Mouse (Mus musculus): ENCODE data around the gene Plac8. TPM values are rescaled to one million over a fixed set of nuclear protein-coding genes. Genes with fewer than 3 reads are reported as not detected.

Plac8 gene
- total RNA-seq, 2 experiments from 2014 or later: 7.7 to 15.9 TPM

DNA sequence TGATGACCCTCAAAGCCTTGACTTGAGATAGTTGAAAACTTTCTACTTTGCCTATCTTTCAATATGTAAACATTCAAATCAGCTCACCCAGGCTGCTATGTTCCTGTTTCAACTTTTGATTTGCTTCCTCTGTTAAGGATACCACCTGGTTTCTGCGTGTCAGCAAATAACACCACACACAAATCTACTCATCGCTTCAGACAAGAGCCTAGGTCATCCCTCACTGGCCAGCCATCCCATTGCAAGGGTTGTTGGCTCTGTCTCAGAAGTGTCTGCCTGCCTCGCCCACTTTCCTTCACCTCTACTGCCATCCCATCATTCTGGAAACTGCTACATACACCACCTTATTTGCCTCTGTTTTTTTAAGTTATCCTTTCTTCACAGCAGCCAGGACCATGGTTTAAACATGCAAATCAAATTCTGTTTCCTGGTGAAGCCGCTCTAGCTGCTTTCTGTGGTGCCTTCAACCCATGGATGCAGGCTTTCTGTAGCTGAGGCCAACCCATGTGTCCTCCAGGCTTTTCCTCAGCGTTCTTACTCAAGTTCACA, 6.9 kb upstream of the Plac8 start:
- DNase-seq: no peak

DNA sequence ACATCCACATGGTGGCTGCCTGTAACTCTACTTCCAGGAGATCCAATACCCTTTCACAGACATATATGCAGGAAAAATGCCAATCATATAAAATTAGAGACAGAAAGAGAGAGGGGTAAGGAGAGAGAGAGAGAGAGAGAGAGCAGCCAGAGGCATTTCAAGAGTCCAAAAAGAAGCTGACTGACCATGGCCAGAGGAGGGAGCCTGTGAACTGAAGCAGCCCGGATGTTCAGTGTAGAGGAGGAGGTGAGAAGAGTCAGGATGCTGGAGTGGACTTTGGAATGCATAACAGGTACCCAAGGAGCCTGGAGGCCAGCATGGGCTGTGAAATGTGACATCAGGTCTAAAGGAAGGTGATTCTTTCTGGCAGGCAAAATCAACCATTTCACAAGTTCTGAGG, 2.7 kb upstream of the Plac8 start:
- no peak for DNase-seq

DNA sequence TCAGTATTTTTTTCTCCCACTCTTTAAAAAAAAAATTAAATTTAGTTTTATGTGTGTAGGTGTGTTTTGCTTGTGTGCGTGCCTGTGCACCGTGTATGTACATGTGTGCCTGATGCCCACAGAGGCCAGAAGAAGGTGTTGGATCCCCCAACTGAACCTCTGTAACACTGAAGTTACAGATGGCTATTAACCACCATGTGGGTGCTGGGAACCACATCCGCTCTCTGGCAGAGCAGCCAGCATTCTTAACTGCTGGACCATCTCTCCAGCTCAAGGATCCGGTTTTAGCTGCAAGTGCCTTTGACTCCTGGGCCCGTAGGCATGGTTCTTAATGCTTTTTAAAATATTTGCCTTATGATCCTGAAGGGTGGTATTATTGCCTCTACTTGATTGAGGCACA, 1.2 kb upstream of the Plac8 start:
- DNase-seq: no peak

DNA sequence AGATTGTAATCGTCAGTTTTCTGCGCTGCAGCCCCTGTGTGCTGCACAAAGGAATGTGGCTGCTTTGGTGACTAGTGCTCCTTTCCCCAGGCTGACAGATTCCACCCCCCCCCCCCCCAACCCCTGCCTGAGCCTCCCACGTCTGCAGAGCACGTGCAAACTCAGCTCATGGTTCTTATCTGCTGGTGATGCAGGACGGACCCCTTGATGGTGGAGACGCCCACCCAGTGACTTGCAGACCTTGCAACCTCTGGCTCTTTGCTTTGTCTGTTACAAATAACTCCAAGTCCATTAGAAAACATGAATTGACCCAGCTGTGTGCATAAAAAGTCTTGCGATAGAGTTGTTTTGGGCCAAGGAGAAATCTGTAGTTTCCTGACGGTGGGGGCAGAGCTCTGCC, 1.3 kb downstream of the Plac8 start:
- no peak for DNase-seq

DNA sequence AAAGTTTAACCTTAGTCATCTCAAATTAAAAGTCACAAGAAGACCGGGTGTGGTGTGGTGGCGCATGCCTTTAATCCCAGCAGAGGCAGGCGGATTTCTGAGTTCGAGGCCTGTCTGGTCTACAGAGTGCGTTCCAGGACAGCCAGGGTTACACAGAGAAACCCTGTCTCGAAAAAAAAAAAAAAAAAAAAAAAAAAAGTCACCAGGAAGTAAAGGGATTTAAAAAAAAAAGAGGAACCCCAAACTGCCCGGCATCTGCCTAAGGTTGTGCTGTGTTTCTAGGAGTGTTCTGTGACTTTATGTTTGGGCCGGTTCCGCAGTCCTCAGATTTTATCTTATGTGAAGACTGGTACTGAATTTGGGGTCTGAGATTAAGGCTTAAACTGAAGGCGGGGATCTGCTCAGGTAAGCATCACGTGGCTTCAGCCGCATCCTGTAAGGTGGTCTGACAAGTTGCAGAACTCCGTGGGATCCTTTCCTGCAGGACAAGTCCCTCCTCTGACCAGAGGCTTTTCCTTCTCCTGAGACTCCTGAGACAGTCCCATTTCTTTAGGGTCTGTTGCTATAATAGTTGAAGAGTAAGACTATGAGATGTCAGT, 1.9 kb downstream of the Plac8 start:
- no peak for DNase-seq

DNA sequence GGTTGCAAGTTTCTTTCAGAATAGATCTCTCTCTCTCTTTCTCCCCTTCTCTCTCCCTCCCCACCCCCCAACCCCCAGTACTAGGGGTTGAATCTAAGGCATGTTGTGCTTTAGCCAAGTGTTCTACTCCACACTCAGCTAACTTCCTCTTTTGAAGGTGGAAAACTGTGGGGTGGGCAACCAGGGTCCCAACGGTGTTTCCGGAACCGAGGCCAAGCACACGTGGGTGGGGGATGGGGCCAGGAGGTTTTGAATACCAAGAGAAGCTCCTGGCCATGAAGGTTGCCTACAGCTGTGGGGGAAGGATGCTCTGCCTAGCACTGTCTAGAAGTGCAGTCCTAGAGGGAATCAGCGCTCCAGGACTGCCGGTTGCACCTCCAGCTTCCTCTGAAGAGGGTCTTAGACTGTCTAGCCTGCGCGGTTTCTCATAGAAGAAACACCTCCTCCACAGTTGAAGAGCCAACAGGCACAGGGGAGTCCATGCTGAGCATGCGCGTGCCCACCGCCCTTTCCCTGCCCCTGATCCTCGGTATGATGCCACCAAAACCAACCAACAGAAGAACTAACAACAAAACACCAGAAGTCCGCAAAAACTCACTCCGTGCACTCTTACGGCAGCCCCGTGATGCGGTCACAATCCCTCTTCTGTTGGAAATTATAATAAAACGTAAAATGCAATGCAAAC, 2.7 kb downstream of the Plac8 start:
- no peak for DNase-seq

DNA sequence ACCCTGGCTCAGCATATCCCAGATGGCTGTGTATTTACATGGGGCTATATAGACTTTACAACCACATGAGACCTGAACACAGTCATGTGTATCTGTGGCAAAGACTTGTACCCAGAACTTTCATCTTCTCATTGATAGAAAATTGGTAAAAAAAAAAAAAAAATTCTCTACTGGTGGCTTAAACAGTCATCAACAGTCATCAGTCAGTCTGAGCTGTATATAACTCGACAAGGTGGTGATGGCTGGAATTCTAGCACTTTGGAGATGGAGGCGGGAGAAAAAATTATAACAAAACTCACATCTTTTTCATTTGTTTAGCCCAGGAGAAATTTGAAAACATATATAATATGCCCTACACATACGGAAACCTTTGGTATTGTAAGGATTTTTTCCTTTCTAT, 3.2 kb downstream of the Plac8 start:
- DNase-seq: no peak

DNA sequence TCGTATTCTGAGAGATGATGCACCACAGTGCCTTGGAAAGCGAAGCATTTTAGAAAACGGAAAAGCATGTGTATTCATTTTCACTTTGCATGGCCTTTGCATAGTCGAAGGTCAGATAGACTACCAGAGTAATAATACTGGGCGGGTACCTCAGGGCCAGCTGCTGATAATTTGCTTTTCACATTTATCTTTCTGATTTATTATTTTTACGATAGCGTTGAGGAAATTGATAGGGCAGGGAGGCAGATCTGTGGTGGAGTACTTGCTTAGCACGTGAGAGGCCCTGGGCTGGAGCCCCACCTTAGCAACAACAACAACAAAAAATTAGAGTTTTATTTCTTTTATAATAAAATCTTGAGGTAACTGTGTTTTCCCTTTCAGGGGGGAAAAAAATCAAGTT, 3.9 kb downstream of the Plac8 start:
- no peak for DNase-seq

DNA sequence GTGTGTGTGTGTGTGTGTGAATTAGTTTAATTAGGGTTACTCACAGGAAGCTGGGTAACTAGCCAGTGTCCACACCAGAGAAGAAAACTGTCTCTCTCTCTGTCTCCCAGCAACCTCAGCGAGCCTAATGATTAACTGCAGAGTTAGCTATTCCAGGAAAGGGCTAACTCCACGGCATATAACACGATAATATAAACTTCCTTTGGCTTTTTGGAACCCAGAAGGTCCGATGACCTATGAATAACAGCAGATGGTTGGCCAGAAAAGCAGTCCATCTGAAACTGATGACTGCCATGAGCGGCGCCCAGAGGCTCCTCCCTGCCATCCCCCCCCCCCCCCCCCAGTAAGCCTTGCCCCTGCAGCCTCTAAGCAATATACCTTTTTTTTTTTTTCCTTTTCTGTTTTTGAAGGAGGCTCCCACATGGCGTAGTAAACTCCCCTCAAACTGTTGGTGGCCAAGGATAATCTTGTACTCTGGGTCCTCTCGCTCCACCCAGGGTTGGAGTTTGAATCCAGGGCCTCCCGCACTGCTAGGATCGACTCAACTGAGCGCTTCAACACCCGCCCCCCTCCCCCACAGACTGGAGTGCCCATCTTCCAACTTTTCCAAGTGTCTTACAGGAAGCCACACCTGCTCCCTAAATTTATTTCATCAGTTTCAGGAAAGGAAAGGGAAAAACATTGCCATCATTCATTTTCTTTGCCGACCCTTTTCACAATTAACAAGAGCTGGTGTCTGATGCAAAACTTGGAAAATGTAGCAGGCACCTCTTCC, 4.6 kb downstream of the Plac8 start:
- no peak for DNase-seq

DNA sequence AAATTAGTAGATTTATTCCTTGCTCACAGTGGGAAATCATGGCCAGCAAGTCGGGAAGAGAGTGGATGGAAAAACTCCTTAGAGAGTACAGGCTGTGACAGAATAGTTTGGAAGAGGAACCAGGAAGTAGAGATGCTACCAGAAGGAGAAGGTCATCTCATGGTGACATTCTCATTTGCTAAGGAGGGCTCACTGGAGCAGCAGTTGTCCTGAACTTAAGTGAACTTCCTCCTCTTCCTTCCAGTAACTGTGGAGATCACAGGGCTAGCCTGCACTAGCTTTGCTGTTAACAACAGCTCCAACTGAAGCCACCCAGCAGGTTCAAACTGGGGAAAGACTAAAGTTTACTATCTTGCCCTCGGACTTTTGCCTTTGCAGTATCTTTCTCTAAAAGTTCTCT, 5.2 kb downstream of the Plac8 start:
- DNase-seq: no peak

DNA sequence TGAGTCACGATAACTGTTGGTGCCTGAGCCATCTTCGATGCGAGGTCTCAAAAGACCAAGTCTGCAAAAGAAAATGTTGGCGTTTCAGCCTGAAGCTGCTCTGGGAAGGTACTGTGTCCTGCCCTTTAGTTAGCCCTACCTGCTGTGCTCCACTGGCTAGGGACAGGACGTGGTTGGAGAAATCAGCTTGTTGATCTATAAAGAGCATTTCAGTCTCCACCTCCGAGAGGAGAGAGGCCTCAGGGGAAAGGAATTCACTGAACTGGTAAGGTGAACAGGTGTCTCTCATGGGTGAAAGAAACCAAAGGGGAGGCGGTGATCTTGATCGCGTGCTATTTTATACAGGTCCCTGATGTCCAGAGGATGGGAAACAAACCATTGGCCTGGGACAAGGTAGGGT, 9.3 kb downstream of the Plac8 start:
- DNase-seq: no peak

DNA sequence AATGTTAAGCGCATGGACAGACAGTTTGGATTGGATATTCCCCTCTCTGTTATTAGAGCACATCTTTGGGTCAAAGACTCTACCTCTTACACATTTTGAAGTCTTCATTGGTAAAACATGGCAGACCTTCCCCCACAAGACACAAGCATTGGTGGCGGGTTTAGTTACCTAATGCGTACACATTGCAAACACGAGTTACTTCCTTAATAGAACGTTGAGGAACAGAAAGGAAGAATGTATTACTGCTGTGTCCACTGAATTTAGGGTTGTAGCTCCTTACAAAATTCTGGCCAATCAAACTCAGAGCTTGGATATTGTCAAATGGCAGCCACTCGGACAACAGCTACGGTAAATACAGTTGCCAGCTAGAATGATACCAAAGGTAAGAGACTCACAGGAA, 12.7 kb downstream of the Plac8 start:
- no peak for DNase-seq

DNA sequence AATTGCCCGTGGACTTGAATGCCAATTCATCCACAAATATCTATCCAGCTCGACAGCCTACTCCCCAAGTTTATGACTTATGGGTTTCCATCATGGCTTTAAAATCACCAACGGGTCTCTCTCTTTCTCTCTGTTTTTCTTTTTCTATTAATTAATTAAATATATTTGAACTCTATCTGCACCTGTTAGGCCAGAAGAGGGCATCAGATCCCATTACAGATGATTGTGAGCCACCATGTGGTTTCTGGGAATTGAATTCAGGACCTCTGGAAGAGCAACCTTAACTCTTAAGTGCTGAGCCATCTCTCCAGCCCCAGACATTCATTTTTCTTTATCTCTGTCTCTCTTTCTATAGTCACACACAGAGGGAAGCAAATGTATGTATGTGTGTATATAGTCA, 13.3 kb downstream of the Plac8 start:
- DNase-seq: no peak

DNA sequence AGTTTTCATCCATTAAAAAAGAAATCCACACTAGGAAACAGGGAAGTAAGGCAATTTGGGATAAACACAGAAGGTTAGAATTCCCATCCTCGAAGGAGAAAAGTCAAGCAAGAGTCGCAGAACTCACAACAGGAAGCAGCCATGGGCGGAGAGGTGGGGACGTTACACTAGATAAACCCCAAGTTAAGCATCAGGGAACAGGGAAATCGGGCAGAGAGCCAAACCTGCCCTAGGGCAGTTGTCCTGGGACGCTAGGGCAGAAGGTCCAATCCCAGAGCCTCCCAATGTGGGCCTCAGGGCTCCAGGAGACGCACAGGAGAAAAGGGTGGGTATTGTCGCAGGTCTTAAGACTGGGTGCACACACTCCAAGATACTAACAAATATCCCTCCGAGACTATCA, 14.5 kb downstream of the Plac8 start:
- DNase-seq: no peak

DNA sequence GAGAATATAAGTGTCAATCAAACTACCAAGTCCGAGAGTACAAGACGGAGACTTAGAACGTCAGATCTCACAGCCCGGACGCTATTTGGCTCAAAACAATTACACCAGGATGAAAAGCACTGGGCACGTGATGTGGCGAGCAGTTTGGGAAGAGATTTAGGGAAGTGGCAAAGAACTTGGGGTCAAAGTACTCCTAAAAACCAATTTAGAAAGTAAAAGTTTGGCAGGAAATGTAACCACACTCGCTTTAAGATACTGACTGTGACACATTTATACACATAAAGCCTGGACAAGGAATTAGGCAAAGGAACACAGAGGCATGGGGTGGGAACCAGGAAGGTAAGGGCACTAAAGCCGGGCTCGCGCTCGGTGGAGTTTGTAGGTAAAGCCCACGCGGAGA, 15.0 kb downstream of the Plac8 start:
- no peak for DNase-seq

DNA sequence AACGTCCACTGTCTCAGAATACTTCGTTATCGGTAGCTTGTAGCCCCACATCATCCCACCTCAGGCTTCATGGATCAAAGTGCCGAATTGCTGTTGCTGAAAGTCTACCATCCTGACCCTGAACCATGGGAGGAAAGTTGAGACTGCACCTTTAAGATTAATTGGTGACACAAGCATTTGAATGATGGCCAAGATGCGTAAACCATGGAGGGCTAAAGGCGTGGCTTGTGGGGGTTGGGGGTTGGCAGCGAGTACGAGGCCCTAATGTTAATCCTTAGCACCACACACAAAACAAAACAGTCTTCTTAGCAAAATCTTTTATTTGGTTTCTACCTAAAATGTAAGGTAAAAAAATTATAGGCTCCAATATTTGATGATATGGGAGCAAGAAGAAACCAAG, 18.6 kb downstream of the Plac8 start:
- DNase-seq: no peak

DNA sequence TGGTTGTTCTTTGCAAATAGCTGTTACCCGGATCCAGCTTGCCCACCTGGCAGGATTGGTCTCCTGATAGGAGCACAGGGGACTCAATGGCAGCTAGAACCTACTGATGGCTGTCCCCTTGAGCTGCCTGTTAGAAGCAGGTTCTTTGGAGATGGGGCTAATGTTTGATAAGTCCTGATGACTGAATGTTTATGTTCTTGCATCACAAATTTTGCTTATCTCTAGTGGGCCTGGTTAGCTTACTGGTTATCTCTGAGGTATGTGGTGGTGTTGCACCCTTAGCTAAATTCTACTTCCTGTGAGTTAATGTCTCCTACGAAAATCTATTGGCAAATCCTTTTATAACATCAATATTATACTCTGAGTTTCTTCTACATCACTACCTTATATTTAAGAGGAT, 20.1 kb downstream of the Plac8 start:
- no peak for DNase-seq

DNA sequence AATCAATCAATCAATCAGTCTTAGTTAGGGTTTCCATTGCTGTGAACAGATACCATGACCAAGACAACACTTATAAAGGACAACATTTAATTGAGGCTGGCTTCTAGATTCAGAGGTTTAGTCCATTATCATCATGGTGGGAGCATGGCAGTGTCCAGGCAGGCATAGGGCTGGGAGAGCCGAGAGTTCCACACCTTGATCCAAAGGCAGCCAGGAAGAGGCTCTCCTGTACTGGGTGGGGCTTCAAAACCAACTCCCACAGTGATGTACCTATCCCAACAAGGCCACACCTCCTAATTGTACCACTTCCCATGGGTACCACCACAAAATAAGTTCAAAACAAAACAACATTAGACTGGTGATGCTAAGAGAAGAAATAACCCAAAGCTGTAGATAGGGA, 21.9 kb downstream of the Plac8 start:
- no peak for DNase-seq

DNA sequence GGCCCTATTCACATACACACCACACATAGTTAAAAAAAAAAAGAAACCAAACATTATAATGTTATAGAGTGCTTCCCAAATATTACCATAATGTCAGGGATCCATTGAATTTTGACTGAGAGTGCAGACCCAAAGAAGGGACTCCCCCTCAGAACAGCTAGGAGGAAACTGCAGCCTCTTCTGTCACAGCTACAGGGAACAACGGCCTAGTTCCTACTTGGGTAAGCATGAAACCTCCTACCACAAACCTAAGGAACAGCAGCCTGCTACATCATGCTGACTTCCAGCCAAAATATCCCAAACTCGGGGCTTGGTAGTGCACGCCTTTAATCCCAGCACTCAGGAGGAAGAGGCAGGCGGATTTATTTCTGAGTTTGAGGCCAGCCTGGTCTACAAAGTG, 22.7 kb downstream of the Plac8 start:
- DNase-seq: no peak

DNA sequence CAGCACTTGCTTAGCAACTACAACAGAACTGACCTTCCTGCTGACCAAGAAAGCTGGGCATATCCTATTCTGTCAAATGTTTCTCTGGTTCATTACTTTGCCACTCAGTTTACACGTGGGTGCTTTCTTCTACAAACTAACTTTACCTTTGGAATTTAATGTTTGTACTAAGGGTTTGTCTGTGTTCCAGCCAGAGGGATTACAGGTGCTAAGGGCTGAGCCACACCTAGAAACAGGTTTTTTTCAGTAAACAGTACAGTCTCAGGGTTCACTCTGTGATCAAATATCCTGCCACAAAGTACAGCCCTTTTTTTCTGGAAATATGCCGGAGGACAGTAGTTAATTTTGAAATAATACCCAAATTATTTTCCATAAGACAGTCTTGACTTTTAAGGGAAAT, 23.8 kb downstream of the Plac8 start:
- no peak for DNase-seq

DNA sequence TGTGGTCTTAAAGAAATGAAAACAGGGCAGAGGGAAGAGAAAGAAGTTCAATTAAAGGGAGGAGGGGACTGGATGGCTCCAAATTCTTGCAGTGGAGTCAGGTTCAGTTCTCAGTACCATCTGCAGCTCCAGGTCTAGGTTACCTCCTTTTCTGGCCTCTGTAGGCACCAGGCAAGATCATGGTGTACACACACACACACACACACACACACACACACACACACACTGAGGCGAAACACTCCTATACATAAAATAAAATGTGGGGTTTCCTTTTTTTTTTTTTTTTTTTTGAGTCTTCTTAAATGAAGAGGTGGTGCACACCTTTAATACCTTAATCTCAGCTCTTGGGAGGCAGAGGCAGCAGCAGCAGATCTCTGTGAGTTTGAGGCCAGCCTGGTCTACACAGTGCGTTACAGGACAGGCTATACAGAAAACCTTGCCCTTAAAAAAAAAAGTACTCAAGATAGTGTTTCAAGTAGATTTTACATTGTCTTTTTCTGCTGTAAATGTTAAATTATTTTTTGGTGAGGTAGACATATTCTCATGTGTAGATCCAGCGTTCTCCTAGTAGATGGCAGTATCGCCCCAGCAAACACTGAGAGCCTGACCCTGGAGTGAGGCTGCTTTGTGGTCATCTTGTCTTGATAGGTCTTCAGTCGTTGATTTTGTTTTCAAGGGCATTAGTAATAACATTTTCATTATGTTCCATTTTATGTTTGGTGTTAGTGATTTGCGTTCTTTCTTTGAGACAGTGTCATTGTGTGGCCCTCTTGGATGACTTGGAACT, 25.6 kb downstream of the Plac8 start:
- no peak for DNase-seq

DNA sequence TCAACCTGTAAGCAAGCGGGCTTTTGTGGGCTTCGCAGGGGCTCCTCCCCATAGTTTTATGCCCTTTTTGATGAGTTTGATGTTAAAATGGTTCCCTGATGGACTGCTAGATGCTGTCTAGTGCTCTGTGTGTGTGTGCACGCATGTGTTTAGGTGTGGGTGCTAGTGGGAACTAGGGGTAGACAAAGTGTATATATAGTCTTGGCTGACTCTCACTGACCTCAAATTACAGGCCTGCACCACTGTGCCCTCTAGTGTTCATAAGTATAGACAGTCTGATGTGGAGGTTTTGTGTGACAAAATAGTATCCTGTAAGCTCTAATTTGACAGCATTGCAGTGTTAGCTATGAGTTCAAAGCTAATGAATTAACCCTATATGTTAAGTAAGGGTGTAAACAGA, 35.4 kb downstream of the Plac8 start:
- no peak for DNase-seq

DNA sequence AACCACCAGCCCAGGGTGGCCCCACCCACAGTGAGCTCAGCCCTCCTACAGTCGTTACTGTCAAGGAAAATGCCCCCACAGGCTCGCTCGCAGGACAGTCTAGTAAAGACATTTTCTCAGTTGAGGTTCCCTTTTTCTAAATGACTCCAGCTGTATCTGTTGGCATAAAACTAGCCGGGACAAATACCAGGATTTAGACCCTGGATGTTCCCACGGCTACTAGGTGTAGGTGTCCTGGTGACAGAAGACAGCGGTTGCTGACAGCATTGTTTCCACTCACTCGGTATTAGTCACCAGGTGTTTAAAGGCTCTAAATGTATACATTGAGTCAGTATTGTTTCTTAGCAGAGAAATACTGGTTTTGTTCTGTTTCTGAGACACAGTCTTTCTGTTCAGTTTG, 36.2 kb downstream of the Plac8 start:
- no peak for DNase-seq

Data from adrenal gland, postnatal 36 days (tissue).